Mouse (Mus musculus): ENCODE results near the gene Cfap45. TPM values are rescaled to one million over a fixed set of nuclear protein-coding genes. Genes with fewer than 3 reads are reported as not detected.

Gene Cfap45
- polyA plus RNA-seq, 1 experiment from 2014 or later: 0.40 TPM

DNA sequence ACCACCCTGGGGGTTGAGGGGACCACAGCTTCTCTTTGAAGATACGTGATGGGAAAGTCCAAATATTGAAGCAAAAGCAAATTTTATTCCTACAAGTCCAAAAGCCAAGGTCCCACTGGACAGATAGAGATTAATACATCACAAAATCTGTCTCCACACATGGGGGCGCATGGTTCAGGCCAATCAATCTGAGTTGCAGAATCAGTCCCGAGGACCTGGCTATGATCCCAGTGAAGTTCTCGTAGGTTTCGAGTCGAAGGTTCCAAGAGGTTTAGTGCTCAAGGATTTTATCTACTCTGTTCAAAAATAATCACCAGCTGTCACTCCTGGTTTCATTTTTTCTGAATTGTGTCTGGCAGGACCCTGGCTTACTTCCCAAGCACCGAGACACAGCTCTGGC, 30.4 kb downstream of the Cfap45 start:
- Histone ChIP-seq H3K4me1 (ENCODE audit: control insufficient read depth, low read depth, low read length) (peaks cover 3% of the 10 kb centered on the region; the same call in 1 of the 2 replicates), H3K9ac (ENCODE audit: low read depth, low read length) (no peak overlapping the region), H3K9me3 (replicated peaks; ENCODE audit: control insufficient read depth, low read length) (no peaks in the 10 kb centered on the region), H3K27ac (ENCODE audit: low read length) (no peak overlapping the region), H3K4me2 (ENCODE audit: low read depth, low read length) (no peak overlapping the region), H3K36me3 (ENCODE audit: control insufficient read depth, insufficient read depth) (no peaks in the 10 kb centered on the region), H3K27me3 (ENCODE audit: control insufficient read depth, insufficient read depth, low read depth, low read length) (peaks cover 11% of the 10 kb centered on the region), H3K4me3 (ENCODE audit: low read depth, low read length) (no peak overlapping the region)
- 40% methylated on average over 7 of the region's 7 CpGs for WGBS (ENCODE audit: insufficient replicate concordance)
- ATAC-seq (ENCODE audit: low read depth): no peak

DNA sequence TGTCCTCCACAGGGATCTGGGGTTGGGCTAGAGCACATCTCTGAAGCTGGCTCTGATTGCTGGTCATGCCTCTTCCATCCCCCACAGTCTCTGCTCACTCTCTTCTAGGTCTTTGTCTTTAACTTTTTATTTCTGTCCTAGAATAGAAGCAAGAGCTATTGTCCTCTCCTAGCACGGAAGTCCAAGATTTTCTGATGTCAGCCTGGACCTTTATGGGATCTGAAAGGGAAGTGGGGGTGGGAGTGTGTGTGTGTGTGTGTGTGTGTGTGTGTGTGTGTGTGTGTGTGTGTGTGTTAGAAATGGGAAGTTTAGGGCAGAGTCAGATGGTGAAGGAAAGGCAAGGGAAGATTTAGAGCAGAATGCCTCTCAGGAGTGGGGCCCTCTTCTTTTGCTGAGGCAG, 32.0 kb downstream of the Cfap45 start:
- no peaks in the 10 kb centered on the region for H3K9me3 ChIP-seq (replicated peaks; ENCODE audit: control insufficient read depth, low read length)
- peaks cover 3% of the 10 kb centered on the region; the same call in 1 of the 2 replicates for H3K4me1 ChIP-seq (ENCODE audit: control insufficient read depth, low read depth, low read length)
- H3K9ac ChIP-seq (ENCODE audit: low read depth, low read length): no peak overlapping the region
- no peak for ATAC-seq (ENCODE audit: low read depth)
- peaks cover 11% of the 10 kb centered on the region for H3K27me3 ChIP-seq (ENCODE audit: control insufficient read depth, insufficient read depth, low read depth, low read length)
- no peaks in the 10 kb centered on the region for H3K36me3 ChIP-seq (ENCODE audit: control insufficient read depth, insufficient read depth)
- WGBS (ENCODE audit: insufficient replicate concordance): 31% methylated on average over 1 of the region's 1 CpGs
- no peak overlapping the region for H3K4me2 ChIP-seq (ENCODE audit: low read depth, low read length)
- H3K27ac ChIP-seq (ENCODE audit: low read length): no peak overlapping the region
- no peak overlapping the region for H3K4me3 ChIP-seq (ENCODE audit: low read depth, low read length)

DNA sequence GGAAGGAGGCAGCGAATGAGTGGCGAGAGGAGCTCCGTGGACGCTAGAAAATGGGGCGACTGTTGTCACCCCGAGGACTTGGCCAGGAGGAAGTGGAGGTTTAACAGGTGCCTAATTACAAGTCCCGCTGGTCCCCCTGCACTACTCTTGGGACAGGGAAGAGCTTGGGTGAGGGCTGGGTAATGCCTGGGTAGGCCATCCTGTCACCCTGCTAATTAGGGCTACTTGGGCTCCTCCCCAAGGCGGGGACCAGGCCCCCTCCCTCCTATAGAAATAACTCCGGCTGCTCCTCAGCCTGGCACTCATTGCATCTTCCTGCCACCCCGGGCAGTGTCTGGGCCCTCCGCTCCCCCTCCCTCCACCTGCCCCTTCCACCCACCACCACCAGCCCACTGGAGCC, 35.0 kb downstream of the Cfap45 start, which contains the start of gene Vsig8:
Gene Vsig8 (plus strand): TSS at position 301 of the 400 bp plus-strand sequence.
- Histone ChIP-seq H3K9me3 (replicated peaks; ENCODE audit: control insufficient read depth, low read length) (no peaks in the 10 kb centered on the region), H3K27me3 (ENCODE audit: control insufficient read depth, insufficient read depth, low read depth, low read length) (peaks cover 6% of the 10 kb centered on the region), H3K4me1 (ENCODE audit: control insufficient read depth, low read depth, low read length) (peaks cover 3% of the 10 kb centered on the region; the same call in 1 of the 2 replicates), H3K36me3 (ENCODE audit: control insufficient read depth, insufficient read depth) (no peaks in the 10 kb centered on the region), H3K9ac (ENCODE audit: low read depth, low read length) (no peak within 1 kb of the TSS), H3K4me3 (ENCODE audit: low read depth, low read length) (no peak within 1 kb of the TSS), H3K27ac (ENCODE audit: low read length) (no peak within 1 kb of the TSS), H3K4me2 (ENCODE audit: low read depth, low read length) (no peak within 1 kb of the TSS)
- WGBS (ENCODE audit: insufficient replicate concordance): 51% methylated on average over 11 of the region's 11 CpGs
- ATAC-seq (ENCODE audit: low read depth): no peak

DNA sequence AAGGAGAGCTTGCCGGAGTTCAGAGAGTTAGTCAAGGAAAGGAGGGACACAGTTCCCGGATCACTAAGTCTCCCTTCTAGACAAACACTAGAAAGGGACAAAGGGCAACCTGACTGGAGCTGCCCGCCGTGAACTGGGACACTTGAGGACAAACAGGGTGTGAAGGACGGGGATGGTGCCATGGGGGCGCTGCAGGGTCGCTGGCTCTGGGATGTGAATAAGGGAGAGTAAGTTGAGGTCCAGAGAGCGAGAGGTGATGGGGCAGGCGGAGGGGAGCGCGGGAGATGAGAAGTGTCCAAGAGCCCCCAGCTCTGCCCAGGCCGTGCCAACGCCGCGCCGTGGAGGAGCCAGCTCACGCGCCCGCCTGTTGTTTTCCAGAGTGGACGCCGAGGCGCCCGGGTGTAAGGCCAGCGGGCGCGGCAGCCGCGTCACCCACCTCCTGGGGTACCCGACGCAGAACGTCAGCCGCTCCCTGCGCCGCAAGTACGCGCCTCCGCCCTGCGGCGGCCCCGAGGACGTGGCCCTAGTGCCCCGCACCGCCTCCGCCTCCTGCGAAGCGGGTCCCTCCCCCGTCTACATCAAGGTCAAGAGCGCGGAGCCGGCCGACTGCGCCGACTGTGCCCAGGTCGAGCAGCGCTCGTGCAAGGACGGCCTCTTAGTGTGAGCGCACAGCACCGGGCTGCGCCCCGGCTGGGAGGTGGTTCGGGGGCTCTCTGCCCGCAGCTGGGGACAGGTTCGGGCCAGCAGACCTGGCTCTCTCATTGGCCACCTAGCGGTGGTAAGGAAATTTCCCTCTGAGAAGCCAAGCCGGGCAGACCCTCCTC, 42.3 kb downstream of the Cfap45 start:
- no peaks in the 10 kb centered on the region for H3K9me3 ChIP-seq (replicated peaks; ENCODE audit: control insufficient read depth, low read length)
- H3K4me1 ChIP-seq (ENCODE audit: control insufficient read depth, low read depth, low read length): no peaks in the 10 kb centered on the region; the same call in 1 of the 2 replicates
- H3K27me3 ChIP-seq (ENCODE audit: control insufficient read depth, insufficient read depth, low read depth, low read length): peaks cover 48% of the 10 kb centered on the region
- ATAC-seq (ENCODE audit: low read depth): peak; percentile 33
- no peak overlapping the region for H3K9ac ChIP-seq (ENCODE audit: low read depth, low read length)
- peak overlapping the region; percentile 75 for H3K4me2 ChIP-seq (ENCODE audit: low read depth, low read length)
- H3K4me3 ChIP-seq (ENCODE audit: low read depth, low read length): peak overlapping the region; percentile 59
- under 1% methylated on average over 64 of the region's 66 CpGs for WGBS (ENCODE audit: insufficient replicate concordance)
- no peaks in the 10 kb centered on the region for H3K36me3 ChIP-seq (ENCODE audit: control insufficient read depth, insufficient read depth)
- no peak overlapping the region for H3K27ac ChIP-seq (ENCODE audit: low read length)

DNA sequence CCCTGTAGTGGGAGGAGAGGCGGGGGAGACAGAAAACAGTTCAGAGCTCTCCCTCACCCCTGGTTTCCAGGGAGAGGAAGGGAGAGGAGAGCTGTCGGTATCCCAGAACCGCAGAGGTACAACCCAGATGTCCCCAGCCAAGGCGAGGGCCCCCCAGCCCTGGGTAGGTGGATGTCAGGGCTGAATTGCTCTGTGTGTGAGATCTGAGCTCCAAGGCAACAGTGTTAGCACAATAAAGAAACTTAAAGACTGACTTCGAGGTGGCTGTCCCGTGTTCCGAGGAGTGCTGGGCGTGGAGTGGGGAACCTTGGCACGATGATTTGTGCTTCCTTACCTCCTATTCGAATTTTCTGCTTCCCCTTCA, 42.8 kb downstream of the Cfap45 start:
- peak overlapping the region; percentile 75; the same call in 1 of the 2 replicates for H3K4me2 ChIP-seq (ENCODE audit: low read depth, low read length)
- no peak for ATAC-seq (ENCODE audit: low read depth)
- H3K27me3 ChIP-seq (ENCODE audit: control insufficient read depth, insufficient read depth, low read depth, low read length): peaks cover 48% of the 10 kb centered on the region
- WGBS (ENCODE audit: insufficient replicate concordance): 7% methylated on average over 10 of the region's 10 CpGs
- H3K9me3 ChIP-seq (replicated peaks; ENCODE audit: control insufficient read depth, low read length): no peaks in the 10 kb centered on the region
- H3K36me3 ChIP-seq (ENCODE audit: control insufficient read depth, insufficient read depth): no peaks in the 10 kb centered on the region
- H3K9ac ChIP-seq (ENCODE audit: low read depth, low read length): no peak overlapping the region
- H3K4me1 ChIP-seq (ENCODE audit: control insufficient read depth, low read depth, low read length): no peaks in the 10 kb centered on the region; the same call in 1 of the 2 replicates
- no peak overlapping the region for H3K27ac ChIP-seq (ENCODE audit: low read length)
- H3K4me3 ChIP-seq (ENCODE audit: low read depth, low read length): peak overlapping the region; percentile 59

DNA sequence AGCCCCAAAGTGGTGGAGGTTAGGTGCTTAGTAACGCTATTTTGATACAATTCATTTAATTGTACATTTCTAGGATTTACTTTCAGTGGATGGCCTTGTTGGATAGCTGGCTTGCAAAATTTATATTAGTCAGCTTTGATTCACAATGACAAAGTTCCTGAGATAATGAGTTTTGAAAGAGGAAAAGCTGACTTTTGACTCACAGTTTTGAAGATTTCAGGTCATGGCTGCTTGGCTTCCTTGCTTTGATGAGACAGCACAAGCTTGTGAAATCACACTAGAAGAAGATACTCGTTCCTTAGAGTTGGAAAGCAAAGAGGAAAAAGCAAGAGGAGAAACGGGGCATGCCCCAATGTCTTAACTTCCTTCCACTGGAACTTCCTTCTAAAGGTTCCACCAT, 45.5 kb downstream of the Cfap45 start:
- 23% methylated on average over 3 of the region's 3 CpGs for WGBS (ENCODE audit: insufficient replicate concordance)
- ATAC-seq (ENCODE audit: low read depth): no peak

DNA sequence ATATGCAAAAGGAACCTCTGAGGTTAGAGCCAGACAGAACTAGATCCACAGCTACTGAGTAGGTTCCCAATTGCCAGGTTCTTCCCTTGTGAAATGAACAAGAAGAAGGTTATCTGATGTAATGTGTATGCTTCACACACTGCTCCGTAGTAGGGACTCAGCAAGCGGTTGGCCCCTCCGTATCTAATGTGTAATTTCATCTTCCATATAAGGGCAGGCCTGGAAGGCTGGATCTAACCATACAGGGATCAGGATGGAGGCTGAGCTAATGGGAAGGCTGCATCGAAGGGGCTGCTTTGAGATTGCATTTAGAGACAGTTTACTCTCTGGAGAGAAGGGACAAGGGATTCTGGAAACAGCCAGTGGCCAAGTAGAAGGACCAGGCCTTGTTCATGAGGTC, 47.2 kb downstream of the Cfap45 start:
- H3K4me1 ChIP-seq (ENCODE audit: control insufficient read depth, low read depth, low read length): no peaks in the 10 kb centered on the region; the same call in 1 of the 2 replicates
- H3K9me3 ChIP-seq (replicated peaks; ENCODE audit: control insufficient read depth, low read length): no peaks in the 10 kb centered on the region
- 66% methylated on average over 4 of the region's 4 CpGs for WGBS (ENCODE audit: insufficient replicate concordance)
- H3K27ac ChIP-seq (ENCODE audit: low read length): no peak overlapping the region
- H3K36me3 ChIP-seq (ENCODE audit: control insufficient read depth, insufficient read depth): no peaks in the 10 kb centered on the region
- no peak overlapping the region for H3K9ac ChIP-seq (ENCODE audit: low read depth, low read length)
- no peak overlapping the region for H3K4me2 ChIP-seq (ENCODE audit: low read depth, low read length)
- H3K4me3 ChIP-seq (ENCODE audit: low read depth, low read length): no peak overlapping the region
- no peak for ATAC-seq (ENCODE audit: low read depth)
- H3K27me3 ChIP-seq (ENCODE audit: control insufficient read depth, insufficient read depth, low read depth, low read length): peaks cover 20% of the 10 kb centered on the region

More for the DNA sequence above, 45.5 kb downstream of the Cfap45 start:
- H3K9ac ChIP-seq (ENCODE audit: low read depth, low read length): no peak overlapping the region
- H3K27me3 ChIP-seq (ENCODE audit: control insufficient read depth, insufficient read depth, low read depth, low read length): peaks cover 36% of the 10 kb centered on the region
- no peaks in the 10 kb centered on the region; the same call in 1 of the 2 replicates for H3K4me1 ChIP-seq (ENCODE audit: control insufficient read depth, low read depth, low read length)
- H3K9me3 ChIP-seq (replicated peaks; ENCODE audit: control insufficient read depth, low read length): no peaks in the 10 kb centered on the region
- H3K4me2 ChIP-seq (ENCODE audit: low read depth, low read length): no peak overlapping the region
- no peak overlapping the region for H3K27ac ChIP-seq (ENCODE audit: low read length)
- H3K36me3 ChIP-seq (ENCODE audit: control insufficient read depth, insufficient read depth): no peaks in the 10 kb centered on the region
- no peak overlapping the region for H3K4me3 ChIP-seq (ENCODE audit: low read depth, low read length)

DNA sequence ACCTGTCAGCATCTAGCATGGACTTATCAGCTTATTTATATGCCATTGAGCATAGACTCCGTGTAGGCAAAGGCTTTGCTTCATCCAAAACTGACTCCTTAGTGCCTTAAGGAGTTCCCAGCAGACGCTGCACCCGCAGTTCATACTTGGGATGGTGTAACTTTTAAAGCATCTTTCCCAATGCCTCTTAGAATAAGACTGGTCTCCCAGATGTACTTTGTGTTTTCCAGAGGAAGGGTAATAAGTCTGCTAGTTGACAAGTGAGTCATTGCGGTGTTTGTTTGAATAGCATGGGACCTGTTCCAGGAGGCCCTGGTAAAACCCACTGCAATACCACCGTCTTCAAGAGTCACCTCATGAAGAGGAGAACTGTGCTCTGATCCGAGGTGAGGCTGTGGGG, 59.5 kb downstream of the Cfap45 start:
- 55% methylated on average over 6 of the region's 6 CpGs for WGBS (ENCODE audit: insufficient replicate concordance)
- no peak overlapping the region for H3K4me3 ChIP-seq (ENCODE audit: low read depth, low read length)
- no peak overlapping the region for H3K27ac ChIP-seq (ENCODE audit: low read length)
- no peaks in the 10 kb centered on the region for H3K9me3 ChIP-seq (replicated peaks; ENCODE audit: control insufficient read depth, low read length)
- H3K27me3 ChIP-seq (ENCODE audit: control insufficient read depth, insufficient read depth, low read depth, low read length): no peaks in the 10 kb centered on the region
- H3K4me2 ChIP-seq (ENCODE audit: low read depth, low read length): no peak overlapping the region
- no peak for ATAC-seq (ENCODE audit: low read depth)
- no peaks in the 10 kb centered on the region for H3K4me1 ChIP-seq (ENCODE audit: control insufficient read depth, low read depth, low read length)
- no peak overlapping the region for H3K9ac ChIP-seq (ENCODE audit: low read depth, low read length)
- H3K36me3 ChIP-seq (ENCODE audit: control insufficient read depth, insufficient read depth): no peaks in the 10 kb centered on the region

DNA sequence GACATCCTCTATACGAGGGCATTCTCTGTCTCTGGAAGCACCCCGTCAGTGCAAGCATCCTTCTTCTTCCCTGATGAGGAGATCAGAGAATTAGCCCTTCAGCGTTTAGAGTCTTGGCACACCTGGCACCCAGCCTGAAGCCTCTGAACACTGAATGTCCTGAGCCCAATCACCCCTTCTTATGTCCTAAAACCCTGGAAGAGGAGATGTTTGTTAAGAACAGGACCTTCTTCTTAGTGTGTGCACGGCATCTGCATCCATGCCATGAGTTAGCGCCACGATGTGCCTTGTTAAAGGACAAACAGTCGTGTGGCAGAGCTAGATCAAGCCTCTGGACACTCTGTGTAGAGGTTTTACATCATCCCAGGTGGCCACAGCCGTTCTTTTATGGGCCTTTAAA, 61.8 kb downstream of the Cfap45 start:
- Histone ChIP-seq H3K27me3 (ENCODE audit: control insufficient read depth, insufficient read depth, low read depth, low read length) (no peaks in the 10 kb centered on the region; the same call in 1 of the 2 replicates), H3K9me3 (replicated peaks; ENCODE audit: control insufficient read depth, low read length) (no peaks in the 10 kb centered on the region), H3K4me2 (ENCODE audit: low read depth, low read length) (no peak overlapping the region), H3K4me3 (ENCODE audit: low read depth, low read length) (no peak overlapping the region), H3K9ac (ENCODE audit: low read depth, low read length) (no peak overlapping the region), H3K4me1 (ENCODE audit: control insufficient read depth, low read depth, low read length) (no peaks in the 10 kb centered on the region), H3K27ac (ENCODE audit: low read length) (no peak overlapping the region), H3K36me3 (ENCODE audit: control insufficient read depth, insufficient read depth) (no peaks in the 10 kb centered on the region)
- WGBS (ENCODE audit: insufficient replicate concordance): 58% methylated on average over 8 of the region's 8 CpGs
- no peak for ATAC-seq (ENCODE audit: low read depth)
